Mouse (Mus musculus) CH12.LX (cell line): ENCODE data around the gene Tshr.
"Not testable (repeated sequence)": the region's sequence is repeated elsewhere in the genome, so short reads cannot be mapped to it uniquely, and the experiment has no call there.

ENCODE experiments used
- CTCF ChIP-seq, 2 experiments: IDR thresholded peaks in 1 of 2; conservative IDR thresholded peaks in 1 of 2; 2 replicates each; pipeline ENCODE4 v1.5.1; 2011 to 2012; ENCODE audit warnings: low read depth in 2 of 2, low read length in 2 of 2, improper control_type of control experiment in 1 of 2, inconsistent platforms in 1 of 2, mild to moderate bottlenecking in 1 of 2, moderate library complexity in 1 of 2
- MAZ ChIP-seq: IDR thresholded peaks from 2 replicates; pipeline ENCODE4 v1.6.1; 2012; ENCODE audit warnings: low read depth, mild to moderate bottlenecking, inconsistent platforms, low read length, improper control_type of control experiment, moderate library complexity
- POLR2A ChIP-seq: IDR thresholded peaks from 2 replicates; pipeline ENCODE4 v1.6.1; 2011; ENCODE audit warnings: low read depth, mild to moderate bottlenecking, improper control_type of control experiment, low read length
- SIN3A ChIP-seq: IDR thresholded peaks from 2 replicates; pipeline ENCODE4 v1.6.1; 2012; ENCODE audit warnings: low read length, improper control_type of control experiment, inconsistent platforms
- TBP ChIP-seq: conservative IDR thresholded peaks from 2 replicates; pipeline ENCODE4 v1.6.1; 2011; ENCODE audit warnings: low read depth, low read length, improper control_type of control experiment
- USF1 ChIP-seq: IDR thresholded peaks from 2 replicates; pipeline ENCODE4 v1.6.1; 2014; ENCODE audit warnings: low read depth, mild to moderate bottlenecking, inconsistent platforms, low read length, improper control_type of control experiment
- ZC3H11A ChIP-seq: IDR thresholded peaks from 2 replicates; pipeline ENCODE4 v1.6.1; 2012; ENCODE audit warnings: low read depth, mild to moderate bottlenecking, inconsistent platforms, low read length, improper control_type of control experiment
- ZKSCAN1 ChIP-seq: IDR thresholded peaks from 2 replicates; pipeline ENCODE4 v1.6.1; 2012; ENCODE audit warnings: low read depth, inconsistent platforms, low read length, improper control_type of control experiment, borderline replicate concordance

- TF ChIP-seq MAZ; CTCF (conservative IDR thresholded peaks at IDR 0.05 in 1 of 2, IDR thresholded peaks at IDR 0.05 in 1 of 2; ENCODE audit: low read depth in 2 of 2, low read length in 2 of 2); ZKSCAN1; POLR2A; USF1; SIN3A; ZC3H11A; TBP: not testable (repeated sequence)
Measured at GRCm38 (mm10) chr12:91557358-91558005, 173.1 kb downstream of the Tshr start.
